Mouse (Mus musculus) liver, embryonic 11.5 days (tissue): ENCODE results near the gene Dennd1a. TPM values are rescaled to one million over a fixed set of nuclear protein-coding genes. Genes with fewer than 3 reads are reported as not detected.

ENCODE experiments used
- ATAC-seq: fragments of 200-750 bp; cut with Nextera tagmentation; replicated peaks from 2 replicates; pipeline ENCODE4 v1.8.0; 2017; ENCODE audit warnings: moderate number of reproducible peaks, mild to moderate bottlenecking, moderate TSS enrichment, moderate library complexity; ENCODE audit not compliant: low FRiP score
- DNase-seq: peaks from one replicate; pipeline ENCODE4 v3.0.0-alpha.2; 2017; ENCODE audit warnings: low spot score
- H3K27ac ChIP-seq: fragments of 300-500 bp; sonication (generic); 2 replicates; pipeline ENCODE4 v1.5.1; 2014; ENCODE audit warnings: mild to moderate bottlenecking, low read depth, low read length, control low read depth
- H3K27me3 ChIP-seq: fragments of 300-500 bp; sonication (generic); replicated peaks from 2 replicates; pipeline ENCODE4 v1.6.1; 2014; ENCODE audit warnings: low read length, mixed read lengths; ENCODE audit not compliant: control insufficient read depth, insufficient read depth
- H3K36me3 ChIP-seq: fragments of 300-500 bp; sonication (generic); 2 replicates; pipeline ENCODE4 v1.6.1; 2014; ENCODE audit warnings: mild to moderate bottlenecking, low read length, moderate library complexity, mixed read lengths; ENCODE audit not compliant: control insufficient read depth, insufficient read depth
- H3K4me1 ChIP-seq: fragments of 300-500 bp; sonication (generic); replicated peaks from 2 replicates; pipeline ENCODE4 v1.6.1; 2014; ENCODE audit warnings: low read length, mixed read lengths; ENCODE audit not compliant: control insufficient read depth, insufficient read depth
- H3K4me2 ChIP-seq: fragments of 300-500 bp; sonication (generic); 2 replicates; pipeline ENCODE4 v1.6.1; 2014; ENCODE audit warnings: mild to moderate bottlenecking, control low read depth, moderate library complexity
- H3K4me3 ChIP-seq: fragments of 300-500 bp; sonication (generic); 2 replicates; pipeline ENCODE4 v1.5.1; 2014; ENCODE audit warnings: low read depth, low read length, control low read depth
- H3K9ac ChIP-seq: fragments of 300-500 bp; sonication (generic); 2 replicates; pipeline ENCODE4 v1.6.1; 2014; ENCODE audit warnings: low read depth, low read length, control low read depth
- H3K9me3 ChIP-seq: fragments of 300-500 bp; sonication (generic); 2 replicates; pipeline ENCODE4 v1.6.1; 2016; ENCODE audit warnings: low read length, inconsistent platforms, mixed read lengths; ENCODE audit not compliant: control insufficient read depth
- whole genome bisulfite sequencing: fragments of 180-500 bp; shearing (Covaris S2); extraction: QIAGEN DNeasy Blood & Tissue Kit; methylation state at CpG from one replicate; pipeline ENCODE4 v1.1.7; 2014; 5-methylcytosine and 5-hydroxymethylcytosine counted together
- polyA plus RNA-seq: library from polyadenylated mRNA; unstranded; fragments of >200 nt; fragmentation: Nextera tagmentation; extraction: Ambion mirVana; gene quantifications from 2 replicates; pipeline ENCODE4 v1.2.1, GENCODE M21; 2014

Gene Dennd1a
- polyA plus RNA-seq, 1 experiment from 2014 or later = 10.6 TPM

GRCm38 (mm10) chr2:38023741-38024130, 263.5 kb downstream of the Dennd1a start:
- Histone ChIP-seq H3K4me3 (no peak overlapping the region), H3K9ac (no peak overlapping the region), H3K27me3 (no peaks in the 10 kb centered on the region), H3K27ac (no peak overlapping the region), H3K9me3 (no peaks in the 10 kb centered on the region), H3K4me1 (no peaks in the 10 kb centered on the region), H3K4me2 (no peak overlapping the region), H3K36me3 (no peaks in the 10 kb centered on the region)
- DNase-seq (no peak), ATAC-seq (no peak)
- WGBS = 61% methylated on average over 4 of the region's 4 CpGs

- no peak for ATAC-seq
- H3K36me3 ChIP-seq = no peaks in the 10 kb centered on the region
- no peak overlapping the region for H3K4me2 ChIP-seq
- H3K9me3 ChIP-seq = no peaks in the 10 kb centered on the region
- H3K4me1 ChIP-seq = no peaks in the 10 kb centered on the region
- no peak overlapping the region for H3K27ac ChIP-seq
- 79% methylated on average over 9 of the region's 9 CpGs for WGBS
- H3K27me3 ChIP-seq = no peaks in the 10 kb centered on the region
- H3K9ac ChIP-seq = no peak overlapping the region
- no peak overlapping the region for H3K4me3 ChIP-seq
- no peak for DNase-seq
Measured at GRCm38 (mm10) chr2:38023054-38023740, 264.0 kb downstream of the Dennd1a start.

DNA sequence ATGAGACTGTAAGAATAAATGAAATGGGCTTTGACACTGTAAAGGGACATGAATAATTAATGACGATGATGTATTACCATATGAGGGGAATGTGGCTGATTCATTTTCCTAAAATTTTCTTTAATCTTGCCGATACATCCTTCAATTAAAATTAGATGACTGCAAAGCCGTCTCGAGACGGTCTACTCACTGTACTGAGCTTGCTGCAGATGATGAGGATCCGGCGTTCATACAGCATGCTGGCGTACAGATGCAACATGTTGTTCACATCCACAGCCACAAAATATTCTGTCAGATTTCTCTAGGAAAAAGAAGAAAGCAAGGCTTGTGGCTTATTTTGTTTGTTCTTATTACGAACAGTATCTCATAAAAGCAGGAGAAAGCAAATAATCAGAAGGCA, 266.0 kb downstream of the Dennd1a start:
- Histone ChIP-seq H3K9me3 (no peaks in the 10 kb centered on the region), H3K27me3 (no peaks in the 10 kb centered on the region), H3K36me3 (no peaks in the 10 kb centered on the region), H3K9ac (no peak overlapping the region), H3K4me2 (no peak overlapping the region), H3K4me3 (no peak overlapping the region), H3K27ac (no peak overlapping the region), H3K4me1 (no peaks in the 10 kb centered on the region)
- no peak for DNase-seq
- 91% methylated on average over 9 of the region's 9 CpGs for WGBS
- no peak for ATAC-seq

DNA sequence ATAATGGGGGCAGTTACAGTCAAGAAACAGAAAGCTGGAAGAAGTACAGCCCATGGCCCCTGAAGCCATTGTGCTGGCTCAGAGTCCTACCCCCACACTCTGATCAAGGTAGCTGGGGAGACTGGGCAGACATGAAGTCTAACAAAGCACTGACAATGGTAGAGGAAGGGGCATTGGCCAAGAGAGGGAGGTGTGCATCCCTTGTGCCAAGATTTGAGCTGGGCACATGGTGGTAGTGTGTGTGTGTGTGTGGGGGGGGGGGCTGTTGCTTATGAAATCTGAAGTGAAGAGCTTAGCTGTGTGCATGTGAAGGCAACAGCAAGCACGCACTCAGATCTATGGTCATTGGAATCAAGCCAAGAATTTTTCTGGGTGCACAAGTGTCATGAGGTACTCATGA, 272.5 kb downstream of the Dennd1a start:
- no peak overlapping the region for H3K4me2 ChIP-seq
- H3K36me3 ChIP-seq = no peaks in the 10 kb centered on the region
- H3K27ac ChIP-seq = no peak overlapping the region
- no peaks in the 10 kb centered on the region for H3K9me3 ChIP-seq
- H3K4me3 ChIP-seq = no peak overlapping the region
- no peaks in the 10 kb centered on the region for H3K27me3 ChIP-seq
- H3K9ac ChIP-seq = no peak overlapping the region
- H3K4me1 ChIP-seq = no peaks in the 10 kb centered on the region
- DNase-seq (no peak), ATAC-seq (no peak)
- 91% methylated on average over 1 of the region's 1 CpGs for WGBS

DNA sequence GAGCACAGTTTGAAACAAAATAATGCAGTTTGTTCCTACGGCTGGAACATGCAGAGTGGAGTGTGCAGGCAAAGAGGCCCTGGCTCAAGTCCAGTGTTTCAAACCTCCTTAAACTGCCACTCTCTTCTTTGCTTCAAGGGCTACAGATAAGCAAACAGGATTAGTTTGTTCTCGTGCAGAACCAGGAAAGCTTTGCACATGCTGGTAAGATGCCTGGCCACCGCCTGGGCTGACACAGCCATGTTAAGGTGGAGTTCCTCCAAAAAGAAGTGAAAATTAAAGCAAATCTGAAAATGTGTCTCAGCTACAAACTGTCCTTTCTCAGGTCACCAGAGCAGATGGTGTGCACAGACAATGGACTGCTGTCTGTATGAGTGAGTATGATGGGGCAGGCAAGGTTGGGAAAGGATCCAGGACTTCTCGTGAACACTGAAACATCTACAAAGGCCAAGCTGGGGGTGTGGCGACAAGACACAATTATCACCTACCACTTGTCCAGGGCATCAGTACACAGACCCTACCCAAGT, 273.3 kb downstream of the Dennd1a start:
- no peaks in the 10 kb centered on the region for H3K36me3 ChIP-seq
- H3K9me3 ChIP-seq = no peaks in the 10 kb centered on the region
- H3K27ac ChIP-seq = no peak overlapping the region
- no peaks in the 10 kb centered on the region for H3K4me1 ChIP-seq
- WGBS = 65% methylated on average over 5 of the region's 5 CpGs
- no peak overlapping the region for H3K9ac ChIP-seq
- H3K4me2 ChIP-seq = no peak overlapping the region
- no peak overlapping the region for H3K4me3 ChIP-seq
- ATAC-seq = no peak
- H3K27me3 ChIP-seq = no peaks in the 10 kb centered on the region
- DNase-seq = no peak

- no peak overlapping the region for H3K4me2 ChIP-seq
- H3K27ac ChIP-seq = no peak overlapping the region
- ATAC-seq = no peak
- H3K9me3 ChIP-seq = no peaks in the 10 kb centered on the region
- 85% methylated on average over 1 of the region's 1 CpGs for WGBS
- no peaks in the 10 kb centered on the region for H3K27me3 ChIP-seq
- no peak overlapping the region for H3K9ac ChIP-seq
- H3K36me3 ChIP-seq = no peaks in the 10 kb centered on the region
- no peak overlapping the region for H3K4me3 ChIP-seq
- DNase-seq = no peak
- no peaks in the 10 kb centered on the region for H3K4me1 ChIP-seq
Measured at GRCm38 (mm10) chr2:38007238-38007637, 280.0 kb downstream of the Dennd1a start.

GRCm38 (mm10) chr2:38003183-38003680, 284.0 kb downstream of the Dennd1a start:
- 82% methylated on average over 9 of the region's 9 CpGs for WGBS
- Histone ChIP-seq H3K36me3 (no peaks in the 10 kb centered on the region), H3K4me2 (no peak overlapping the region), H3K4me1 (no peaks in the 10 kb centered on the region), H3K9ac (no peak overlapping the region), H3K9me3 (no peaks in the 10 kb centered on the region), H3K27ac (no peak overlapping the region), H3K4me3 (no peak overlapping the region), H3K27me3 (no peaks in the 10 kb centered on the region)
- ATAC-seq (no peak), DNase-seq (no peak)

- ATAC-seq = peak; percentile 67
- no peak for DNase-seq
Measured at GRCm38 (mm10) chr2:38001004-38001403, 286.2 kb downstream of the Dennd1a start.

GRCm38 (mm10) chr2:37997966-37998365, 289.2 kb downstream of the Dennd1a start:
- ATAC-seq (no peak), DNase-seq (no peak)
- Histone ChIP-seq H3K36me3 (no peaks in the 10 kb centered on the region), H3K4me2 (no peak overlapping the region), H3K9ac (no peak overlapping the region), H3K27ac (no peak overlapping the region), H3K4me3 (no peak overlapping the region), H3K27me3 (no peaks in the 10 kb centered on the region), H3K4me1 (no peaks in the 10 kb centered on the region), H3K9me3 (no peaks in the 10 kb centered on the region)
- WGBS = 62% methylated on average over 3 of the region's 3 CpGs

More at GRCm38 (mm10) chr2:38001004-38001403, 286.2 kb downstream of the Dennd1a start:
- Histone ChIP-seq H3K27ac (no peak overlapping the region), H3K9ac (no peak overlapping the region), H3K9me3 (no peaks in the 10 kb centered on the region), H3K4me1 (no peaks in the 10 kb centered on the region), H3K27me3 (no peaks in the 10 kb centered on the region), H3K36me3 (no peaks in the 10 kb centered on the region), H3K4me3 (no peak overlapping the region), H3K4me2 (no peak overlapping the region)
- 56% methylated on average over 1 of the region's 1 CpGs for WGBS
